Mouse (Mus musculus): ENCODE data around the gene Ntf5. TPM values are rescaled to one million over a fixed set of nuclear protein-coding genes. Genes with fewer than 3 reads are reported as not detected.
"Not testable (repeated sequence)": the region's sequence is repeated elsewhere in the genome, so short reads cannot be mapped to it uniquely, and the experiment has no call there.

Gene Ntf5
- polyA plus RNA-seq, 1 experiment from 2014 or later: 1.6 TPM

DNA sequence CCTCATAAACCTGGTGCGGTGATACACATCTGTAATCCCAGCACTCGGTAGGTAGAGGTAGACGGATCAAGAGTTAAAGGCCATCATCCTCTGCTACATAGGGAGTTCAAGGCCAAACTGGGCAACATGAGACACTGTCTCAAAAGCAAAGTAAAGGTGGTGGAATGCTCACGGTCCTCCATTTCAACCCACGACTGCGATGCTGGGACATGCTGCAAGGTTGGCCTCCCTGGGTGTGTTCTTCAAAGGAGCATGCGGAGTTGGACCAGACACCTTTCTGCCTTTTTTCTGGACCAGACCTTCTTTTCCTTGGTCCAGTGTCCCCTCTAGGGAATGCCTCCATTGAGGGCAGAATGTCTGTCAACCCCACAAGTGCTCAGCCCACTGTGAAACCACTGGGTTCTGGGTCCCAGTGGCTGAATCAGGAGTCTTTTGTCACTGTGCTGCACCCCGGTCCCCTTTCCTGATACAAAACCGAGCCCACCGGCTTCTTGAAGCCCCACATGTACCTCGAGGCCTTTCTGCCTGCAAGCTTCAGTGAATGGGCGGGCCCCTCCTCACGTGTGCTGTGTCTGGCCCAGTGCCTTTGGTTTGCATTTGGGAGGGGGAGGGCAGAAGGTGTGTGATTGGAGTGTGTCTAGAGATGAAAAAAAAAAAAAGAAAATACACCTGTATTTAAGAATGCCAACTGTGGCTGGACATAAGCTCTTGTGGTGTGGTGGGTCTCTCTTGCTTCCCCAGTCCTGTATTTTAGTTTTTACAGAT is 42.6 kb downstream of the Ntf5 start:
- Histone ChIP-seq H3K9ac (ENCODE audit: low read length) (no peak overlapping the region), H3K27me3 (ENCODE audit: control insufficient read depth, insufficient read depth, low read length) (no peaks in the 10 kb centered on the region), H3K4me2 (ENCODE audit: low read depth) (no peak overlapping the region), H3K36me3 (ENCODE audit: control insufficient read depth, insufficient read depth, low read length) (peaks cover 9% of the 10 kb centered on the region), H3K9me3 (ENCODE audit: control insufficient read depth, low read length) (no peaks in the 10 kb centered on the region), H3K4me1 (ENCODE audit: control insufficient read depth, insufficient read depth, low read length) (peaks cover 22% of the 10 kb centered on the region), H3K27ac (ENCODE audit: low read depth, low read length) (no peak overlapping the region), H3K4me3 (ENCODE audit: low read depth, low read length) (no peak overlapping the region)
- DNase-seq (ENCODE audit: low spot score): no peak
- 79% methylated on average over 13 of the region's 13 CpGs for WGBS
- ATAC-seq (ENCODE audit: insufficient read depth, low FRiP score, low TSS enrichment): no peak

DNA sequence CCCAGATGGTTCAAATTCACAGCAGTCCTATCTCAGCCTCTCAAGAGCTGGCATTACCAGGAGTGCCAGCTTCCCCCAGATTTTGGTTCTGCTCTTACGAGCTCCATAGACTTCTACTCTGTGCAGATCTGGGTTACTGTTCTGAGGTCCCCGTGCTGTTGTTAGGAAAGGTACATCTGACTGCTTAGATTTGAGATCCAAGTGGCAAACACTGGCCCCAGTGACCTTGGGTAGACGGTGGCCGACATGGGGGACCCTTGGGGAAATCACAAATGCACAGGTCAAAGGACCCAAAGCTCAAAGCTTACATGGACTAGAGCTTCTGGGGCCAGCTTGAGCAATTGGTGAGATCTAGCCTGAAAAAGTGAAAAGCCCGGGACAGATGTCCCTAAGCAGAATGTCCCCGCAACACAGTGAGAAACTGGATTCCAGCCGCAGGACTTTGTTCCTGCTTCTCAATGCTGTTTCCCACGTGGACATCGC is 43.3 kb downstream of the Ntf5 start:
- ATAC-seq (ENCODE audit: insufficient read depth, low FRiP score, low TSS enrichment) (no peak), DNase-seq (ENCODE audit: low spot score) (no peak)
- no peaks in the 10 kb centered on the region for H3K9me3 ChIP-seq (ENCODE audit: control insufficient read depth, low read length)
- H3K27ac ChIP-seq (ENCODE audit: low read depth, low read length): no peak overlapping the region
- H3K9ac ChIP-seq (ENCODE audit: low read length): no peak overlapping the region
- peak overlapping the region; percentile 87 for H3K4me2 ChIP-seq (ENCODE audit: low read depth)
- peak overlapping the region; percentile 73 for H3K4me3 ChIP-seq (ENCODE audit: low read depth, low read length)
- H3K27me3 ChIP-seq (ENCODE audit: control insufficient read depth, insufficient read depth, low read length): no peaks in the 10 kb centered on the region
- WGBS: 62% methylated on average over 9 of the region's 9 CpGs
- peaks cover 22% of the 10 kb centered on the region for H3K4me1 ChIP-seq (ENCODE audit: control insufficient read depth, insufficient read depth, low read length)
- H3K36me3 ChIP-seq (ENCODE audit: control insufficient read depth, insufficient read depth, low read length): peaks cover 9% of the 10 kb centered on the region

DNA sequence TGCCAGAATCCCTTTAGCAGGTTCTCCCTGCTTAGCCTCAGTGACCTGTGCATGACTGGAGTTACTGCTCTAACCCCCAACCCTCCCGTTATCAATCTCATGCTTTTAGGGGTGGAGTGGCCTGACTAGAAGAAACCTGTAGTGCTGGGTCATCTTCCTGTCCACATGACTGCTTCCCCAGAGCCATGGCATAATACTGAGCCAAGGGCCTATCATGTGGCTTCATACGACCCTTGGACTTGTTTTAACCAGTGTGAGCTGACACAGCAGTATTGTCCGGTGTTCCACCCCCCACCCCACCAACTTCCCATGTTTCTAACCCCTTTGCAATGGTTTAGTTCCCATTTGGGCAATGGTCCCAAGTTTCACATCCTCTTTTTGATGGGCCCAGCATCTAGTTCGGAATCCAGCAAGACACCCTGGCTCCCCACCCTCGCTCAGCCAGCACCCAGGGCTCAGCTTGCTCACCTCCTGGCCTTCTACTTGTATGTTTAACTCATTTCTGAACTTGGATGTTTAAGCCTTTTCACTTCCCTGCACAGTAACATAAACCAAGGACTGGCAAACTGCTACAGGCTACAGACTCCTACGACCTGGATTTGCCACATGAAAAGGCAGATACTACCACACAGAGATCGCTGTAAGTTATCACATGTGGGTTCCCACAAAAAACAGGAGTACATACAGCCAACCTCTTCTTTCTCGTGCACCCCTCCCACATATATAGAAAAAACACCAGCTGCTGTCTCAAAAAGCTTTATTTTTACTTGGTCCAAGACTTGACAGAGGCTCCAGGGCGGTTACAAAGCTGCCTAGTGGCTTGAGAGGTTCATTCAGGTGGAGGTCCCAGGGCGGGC is 43.9 kb downstream of the Ntf5 start:
- ATAC-seq (ENCODE audit: insufficient read depth, low FRiP score, low TSS enrichment) (no peak), DNase-seq (ENCODE audit: low spot score) (no peak)
- Histone ChIP-seq H3K4me3 (ENCODE audit: low read depth, low read length) (peak overlapping the region; percentile 73), H3K9ac (ENCODE audit: low read length) (peak overlapping the region; percentile 93; the same call in 1 of the 2 replicates), H3K27ac (ENCODE audit: low read depth, low read length) (no peak overlapping the region), H3K4me2 (ENCODE audit: low read depth) (peak overlapping the region; percentile 87), H3K4me1 (ENCODE audit: control insufficient read depth, insufficient read depth, low read length) (peaks cover 22% of the 10 kb centered on the region), H3K27me3 (ENCODE audit: control insufficient read depth, insufficient read depth, low read length) (no peaks in the 10 kb centered on the region), H3K36me3 (ENCODE audit: control insufficient read depth, insufficient read depth, low read length) (peaks cover 11% of the 10 kb centered on the region), H3K9me3 (ENCODE audit: control insufficient read depth, low read length) (no peaks in the 10 kb centered on the region)
- 76% methylated on average over 9 of the region's 10 CpGs for WGBS

DNA sequence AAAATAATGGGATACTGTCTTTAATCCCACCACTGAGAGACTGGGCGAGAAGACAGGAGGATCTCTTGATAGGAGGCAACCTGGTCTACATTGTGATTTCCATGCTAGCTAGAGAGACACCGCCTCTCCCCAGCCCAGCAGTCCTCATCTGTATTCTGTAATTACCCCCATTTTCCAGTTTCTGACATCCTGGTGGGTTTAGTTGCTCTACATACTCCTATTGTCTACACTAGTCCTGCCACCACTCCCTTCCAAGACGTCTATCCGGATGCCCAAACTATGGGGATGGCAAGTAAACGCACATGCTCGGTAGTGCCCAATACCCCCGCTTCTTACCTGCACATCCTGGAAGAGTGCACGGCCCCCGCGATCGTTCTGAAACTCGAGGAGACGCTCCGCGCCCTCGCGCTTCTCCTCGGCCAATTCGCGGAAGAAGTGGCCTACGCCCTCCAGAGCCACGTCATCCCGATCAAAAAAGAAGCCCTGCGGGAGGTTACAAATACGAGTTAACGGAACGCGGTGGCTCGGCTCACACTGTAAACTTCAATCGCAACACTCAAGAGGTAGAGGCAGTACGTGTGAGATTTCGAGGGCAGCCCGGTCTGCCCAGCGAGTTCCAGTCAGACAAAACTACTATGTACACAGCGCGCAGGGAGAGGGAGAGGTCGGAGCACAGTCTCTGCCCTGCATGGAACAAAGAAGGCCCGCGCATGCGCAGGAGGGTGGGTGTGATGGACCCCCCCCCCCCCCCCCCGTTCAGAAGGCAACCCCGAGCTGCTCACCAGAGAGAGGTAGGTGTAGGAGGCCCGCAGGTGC is 45.5 kb downstream of the Ntf5 start:
- H3K4me3 ChIP-seq (ENCODE audit: low read depth, low read length): peak overlapping the region; percentile 73
- peaks cover 10% of the 10 kb centered on the region for H3K36me3 ChIP-seq (ENCODE audit: control insufficient read depth, insufficient read depth, low read length)
- ATAC-seq (ENCODE audit: insufficient read depth, low FRiP score, low TSS enrichment): peak; percentile 69

DNA sequence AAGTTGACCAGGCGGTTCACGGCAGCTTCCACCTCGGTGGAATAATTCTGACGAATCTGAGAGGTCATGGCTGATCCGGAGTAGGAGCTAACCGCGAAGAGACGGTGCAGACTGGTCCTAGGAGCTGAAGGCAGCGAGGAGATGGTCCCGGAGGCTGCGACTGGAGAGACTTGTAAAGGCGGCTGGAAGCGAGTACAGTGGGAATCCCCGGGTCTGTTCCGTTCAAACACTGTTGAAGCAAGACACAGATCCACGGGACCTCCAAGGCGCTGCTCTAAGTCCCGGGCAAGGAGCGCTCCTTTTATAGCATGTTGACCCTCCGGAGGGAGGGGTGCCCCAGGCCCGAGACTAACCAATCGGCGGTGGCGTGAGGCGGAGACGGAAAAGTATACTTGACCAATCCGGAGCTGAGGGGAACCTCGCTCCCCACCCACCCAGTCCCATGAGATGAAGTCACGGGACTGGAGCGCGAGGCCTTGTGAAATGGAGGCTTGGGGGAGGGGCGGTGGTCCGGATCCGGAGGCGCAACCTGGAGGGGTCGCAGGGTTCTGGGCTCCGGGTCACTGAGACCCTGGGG is 46.2 kb downstream of the Ntf5 start, which contains the start of gene Ftl1:
TSS of gene Ftl1 (minus strand) at position 321 of the 577 bp plus-strand sequence.
- peak; percentile 97 for DNase-seq (ENCODE audit: low spot score)
- not testable (repeated sequence) for H3K27me3 ChIP-seq (ENCODE audit: control insufficient read depth, insufficient read depth, low read length); H3K9me3 ChIP-seq (ENCODE audit: control insufficient read depth, low read length)
- H3K36me3 ChIP-seq (ENCODE audit: control insufficient read depth, insufficient read depth, low read length): peaks cover 10% of the 10 kb centered on the region
- peak within 1 kb of the TSS; percentile 87 for H3K4me2 ChIP-seq (ENCODE audit: low read depth)
- peak within 1 kb of the TSS; percentile 73 for H3K4me3 ChIP-seq (ENCODE audit: low read depth, low read length)
- H3K27ac ChIP-seq (ENCODE audit: low read depth, low read length): peak within 1 kb of the TSS; percentile 92
- WGBS: under 1% methylated on average over 33 of the region's 37 CpGs
- peak within 1 kb of the TSS; percentile 93 for H3K9ac ChIP-seq (ENCODE audit: low read length)
- peaks cover 22% of the 10 kb centered on the region for H3K4me1 ChIP-seq (ENCODE audit: control insufficient read depth, insufficient read depth, low read length)
- peak; percentile 94 for ATAC-seq (ENCODE audit: insufficient read depth, low FRiP score, low TSS enrichment)

More for the DNA sequence above, 45.5 kb downstream of the Ntf5 start:
- H3K27me3 ChIP-seq (ENCODE audit: control insufficient read depth, insufficient read depth, low read length): no peaks in the 10 kb centered on the region
- H3K4me2 ChIP-seq (ENCODE audit: low read depth): peak overlapping the region; percentile 87
- no peaks in the 10 kb centered on the region for H3K9me3 ChIP-seq (ENCODE audit: control insufficient read depth, low read length)
- peak overlapping the region; percentile 92 for H3K27ac ChIP-seq (ENCODE audit: low read depth, low read length)
- peak overlapping the region; percentile 93 for H3K9ac ChIP-seq (ENCODE audit: low read length)
- peaks cover 22% of the 10 kb centered on the region for H3K4me1 ChIP-seq (ENCODE audit: control insufficient read depth, insufficient read depth, low read length)
- WGBS: under 1% methylated on average over 43 of the region's 43 CpGs
- peak; percentile 88 for DNase-seq (ENCODE audit: low spot score)

DNA sequence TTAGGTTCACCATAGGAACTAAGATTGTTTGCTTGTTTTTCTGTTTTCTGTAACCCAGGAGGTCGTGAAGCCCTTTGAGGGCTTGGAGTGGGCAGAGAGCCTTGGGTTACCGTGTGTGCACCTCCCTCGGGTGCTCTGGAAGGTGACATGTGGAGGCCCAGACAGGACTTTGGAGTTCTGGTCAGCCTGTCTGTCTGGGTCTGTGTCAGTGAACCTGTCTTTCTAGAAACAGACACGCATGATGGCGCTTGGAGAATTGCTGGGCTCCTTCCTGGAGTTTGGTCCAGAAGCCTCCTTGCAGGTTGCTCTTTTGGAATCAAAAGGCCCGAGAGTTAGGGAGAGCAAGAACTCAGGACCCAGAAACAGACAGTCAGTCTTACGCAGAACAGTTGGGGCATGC is 46.9 kb downstream of the Ntf5 start:
- H3K36me3 ChIP-seq (ENCODE audit: control insufficient read depth, insufficient read depth, low read length): peaks cover 10% of the 10 kb centered on the region
- peaks cover 22% of the 10 kb centered on the region for H3K4me1 ChIP-seq (ENCODE audit: control insufficient read depth, insufficient read depth, low read length)
- no peaks in the 10 kb centered on the region for H3K27me3 ChIP-seq (ENCODE audit: control insufficient read depth, insufficient read depth, low read length)
- ATAC-seq (ENCODE audit: insufficient read depth, low FRiP score, low TSS enrichment) (no peak), DNase-seq (ENCODE audit: low spot score) (no peak)
- peak overlapping the region; percentile 57 for H3K9ac ChIP-seq (ENCODE audit: low read length)
- peak overlapping the region; percentile 46 for H3K4me2 ChIP-seq (ENCODE audit: low read depth)
- no peaks in the 10 kb centered on the region for H3K9me3 ChIP-seq (ENCODE audit: control insufficient read depth, low read length)
- peak overlapping the region; percentile 83 for H3K27ac ChIP-seq (ENCODE audit: low read depth, low read length)
- WGBS: 78% methylated on average over 7 of the region's 7 CpGs
- H3K4me3 ChIP-seq (ENCODE audit: low read depth, low read length): peak overlapping the region; percentile 73; the same call in 1 of the 2 replicates

DNA sequence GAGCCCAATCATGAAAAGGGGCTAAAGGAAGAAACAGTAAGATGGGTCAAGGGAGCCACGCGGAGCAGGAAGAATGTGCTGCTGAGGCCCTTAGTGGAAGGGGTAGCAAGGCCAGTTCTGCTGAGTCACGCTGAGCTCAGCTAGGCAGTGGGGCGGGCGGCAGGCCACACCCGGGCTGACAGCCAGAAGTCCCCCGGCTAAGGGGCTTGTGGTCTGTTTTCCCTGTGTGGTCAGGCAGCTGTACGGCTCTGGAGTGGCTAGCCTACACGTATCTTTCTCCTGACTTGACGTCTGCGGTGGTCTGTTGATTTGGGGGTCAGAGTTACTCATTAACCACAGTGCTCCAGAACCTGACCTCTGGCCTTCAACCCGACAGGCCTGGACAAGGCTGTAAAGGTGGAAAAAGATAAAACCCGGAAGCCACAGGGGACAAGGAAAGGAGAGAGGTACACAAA is 47.4 kb downstream of the Ntf5 start:
- WGBS: 32% methylated on average over 13 of the region's 13 CpGs
- no peak overlapping the region; the same call in 1 of the 2 replicates for H3K4me3 ChIP-seq (ENCODE audit: low read depth, low read length)

More for the DNA sequence above, 47.4 kb downstream of the Ntf5 start:
- peak overlapping the region; percentile 46; the same call in 1 of the 2 replicates for H3K4me2 ChIP-seq (ENCODE audit: low read depth)
- no peaks in the 10 kb centered on the region for H3K9me3 ChIP-seq (ENCODE audit: control insufficient read depth, low read length)
- H3K4me1 ChIP-seq (ENCODE audit: control insufficient read depth, insufficient read depth, low read length): peaks cover 26% of the 10 kb centered on the region
- peak overlapping the region; percentile 57 for H3K9ac ChIP-seq (ENCODE audit: low read length)
- DNase-seq (ENCODE audit: low spot score): peak; percentile 58
- H3K27me3 ChIP-seq (ENCODE audit: control insufficient read depth, insufficient read depth, low read length): no peaks in the 10 kb centered on the region
- peaks cover 10% of the 10 kb centered on the region for H3K36me3 ChIP-seq (ENCODE audit: control insufficient read depth, insufficient read depth, low read length)
- H3K27ac ChIP-seq (ENCODE audit: low read depth, low read length): peak overlapping the region; percentile 83
- no peak for ATAC-seq (ENCODE audit: insufficient read depth, low FRiP score, low TSS enrichment)
